Mouse (Mus musculus): ENCODE measurements around the gene Zdhhc13.

Gene Zdhhc13

GRCm38 (mm10) chr7:48784773-48785523, 3.9 kb upstream of the Zdhhc13 start:
- DNase-seq (ENCODE audit: low spot score) = no peak

GRCm38 (mm10) chr7:48788348-48788747, 455 bp upstream of the Zdhhc13 start:
- no peak for DNase-seq (ENCODE audit: low spot score)

GRCm38 (mm10) chr7:48790117-48790516, 1.3 kb downstream of the Zdhhc13 start:
- DNase-seq (ENCODE audit: low spot score) = no peak

- no peak for DNase-seq (ENCODE audit: low spot score)
These were observed 2.6 kb downstream of the Zdhhc13 start for GRCm38 (mm10) chr7:48791412-48791811.

GRCm38 (mm10) chr7:48795130-48795529, 6.3 kb downstream of the Zdhhc13 start:
- no peak for DNase-seq (ENCODE audit: low spot score)

GRCm38 (mm10) chr7:48803381-48803780, 14.6 kb downstream of the Zdhhc13 start:
- no peak for DNase-seq (ENCODE audit: low spot score)

GRCm38 (mm10) chr7:48806587-48806986, 17.8 kb downstream of the Zdhhc13 start:
- no peak for DNase-seq (ENCODE audit: low spot score)

GRCm38 (mm10) chr7:48810652-48811051, 21.8 kb downstream of the Zdhhc13 start:
- DNase-seq (ENCODE audit: low spot score) = no peak

GRCm38 (mm10) chr7:48812358-48812757, 23.6 kb downstream of the Zdhhc13 start:
- no peak for DNase-seq (ENCODE audit: low spot score)

GRCm38 (mm10) chr7:48813594-48813993, 24.8 kb downstream of the Zdhhc13 start:
- DNase-seq (ENCODE audit: low spot score) = no peak

GRCm38 (mm10) chr7:48821654-48822053, 32.9 kb downstream of the Zdhhc13 start:
- no peak for DNase-seq (ENCODE audit: low spot score)

GRCm38 (mm10) chr7:48823621-48824020, 34.8 kb downstream of the Zdhhc13 start:
- no peak for DNase-seq (ENCODE audit: low spot score)

- no peak for DNase-seq (ENCODE audit: low spot score)
These were observed 35.9 kb downstream of the Zdhhc13 start for GRCm38 (mm10) chr7:48824671-48825070.

- DNase-seq (ENCODE audit: low spot score) = no peak
These were observed 36.4 kb downstream of the Zdhhc13 start for GRCm38 (mm10) chr7:48825170-48825569.

- DNase-seq (ENCODE audit: low spot score) = no peak
These were observed 40.5 kb downstream of the Zdhhc13 start for GRCm38 (mm10) chr7:48829177-48829910.

GRCm38 (mm10) chr7:48830395-48830794, 41.6 kb downstream of the Zdhhc13 start:
- DNase-seq (ENCODE audit: low spot score) = no peak

GRCm38 (mm10) chr7:48832735-48833134, 43.9 kb downstream of the Zdhhc13 start:
- no peak for DNase-seq (ENCODE audit: low spot score)

- DNase-seq (ENCODE audit: low spot score) = no peak
These were observed 45.7 kb downstream of the Zdhhc13 start for GRCm38 (mm10) chr7:48834371-48834970.

- no peak for DNase-seq (ENCODE audit: low spot score)
These were observed 46.3 kb downstream of the Zdhhc13 start for GRCm38 (mm10) chr7:48834989-48835626.

- DNase-seq (ENCODE audit: low spot score) = no peak
These were observed 48.1 kb downstream of the Zdhhc13 start for GRCm38 (mm10) chr7:48836949-48837348.

- DNase-seq (ENCODE audit: low spot score) = no peak
These were observed 49.6 kb downstream of the Zdhhc13 start for GRCm38 (mm10) chr7:48838434-48838833.

GRCm38 (mm10) chr7:48840545-48840944, 51.7 kb downstream of the Zdhhc13 start:
- no peak for DNase-seq (ENCODE audit: low spot score)

- DNase-seq (ENCODE audit: low spot score) = no peak
These were observed 52.7 kb downstream of the Zdhhc13 start for GRCm38 (mm10) chr7:48841538-48841937.

Data from ovary, postnatal 36 days (tissue).